Mouse (Mus musculus): ENCODE results near the gene Sbno2. TPM values are rescaled to one million over a fixed set of nuclear protein-coding genes. Genes with fewer than 3 reads are reported as not detected.

Gene Sbno2
- polyA plus RNA-seq, 1 experiment = 25.4 TPM

DNA sequence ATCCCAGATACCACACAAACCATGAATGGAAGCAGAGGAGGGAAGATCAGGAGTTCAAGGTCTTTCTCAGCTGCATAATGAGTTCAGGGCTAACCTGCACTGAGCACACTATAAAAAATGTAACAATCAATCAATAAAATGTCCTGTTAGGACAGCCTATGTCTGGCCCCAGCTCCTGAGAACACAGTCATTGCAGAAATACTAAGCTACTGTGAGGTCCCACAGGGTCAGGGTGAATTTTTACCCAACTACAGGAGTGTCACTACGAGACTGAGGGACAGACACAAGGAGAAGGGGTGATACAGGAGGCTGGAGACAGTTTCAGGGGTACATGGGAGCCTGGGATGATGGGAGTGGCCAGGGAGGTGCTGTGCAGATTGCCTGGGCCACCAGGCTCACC, 27.0 kb downstream of the Sbno2 start:
- no peak overlapping the region for H3K4me3 ChIP-seq (replicated peaks; ENCODE audit: insufficient read depth, low read depth, low read length)
- H3K27me3 ChIP-seq (ENCODE audit: control insufficient read depth, insufficient read depth, low read length) = no peaks in the 10 kb centered on the region
- no peak for DNase-seq
- no peak overlapping the region for H3K27ac ChIP-seq (ENCODE audit: insufficient read depth, low read length)
- peaks cover 12% of the 10 kb centered on the region for H3K4me1 ChIP-seq (ENCODE audit: control insufficient read depth, insufficient read depth, low read length)
- 96% methylated on average over 1 of the region's 1 CpGs for WGBS
- TF ChIP-seq POLR2A (IDR thresholded peaks at IDR 0.05; ENCODE audit: borderline replicate concordance, insufficient read depth, low read length) (no peak), CTCF (IDR thresholded peaks at IDR 0.05; ENCODE audit: borderline replicate concordance, insufficient read depth, low read depth, low read length) (no peak)

DNA sequence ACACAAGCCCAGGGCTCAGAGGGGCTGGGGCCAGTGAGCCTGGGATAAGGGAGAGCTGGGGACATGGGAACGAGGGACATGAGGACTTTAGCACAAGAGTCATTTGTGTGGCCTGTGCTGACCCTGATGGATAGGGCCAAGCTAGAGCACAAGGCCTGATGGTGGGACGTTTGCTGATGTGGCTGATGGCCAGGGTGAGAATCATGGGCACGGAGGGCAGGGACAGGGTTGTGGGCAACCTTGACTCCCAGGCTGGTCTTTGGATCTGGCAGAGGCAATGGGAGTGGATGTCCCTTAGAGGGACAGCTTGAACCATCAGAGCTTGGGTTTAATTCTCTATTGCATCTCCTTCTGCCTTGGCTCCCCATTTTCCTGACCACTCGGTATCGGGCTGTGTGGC, 28.1 kb downstream of the Sbno2 start:
- H3K4me3 ChIP-seq (replicated peaks; ENCODE audit: insufficient read depth, low read depth, low read length) = no peak overlapping the region
- 92% methylated on average over 5 of the region's 5 CpGs for whole genome bisulfite sequencing

DNA sequence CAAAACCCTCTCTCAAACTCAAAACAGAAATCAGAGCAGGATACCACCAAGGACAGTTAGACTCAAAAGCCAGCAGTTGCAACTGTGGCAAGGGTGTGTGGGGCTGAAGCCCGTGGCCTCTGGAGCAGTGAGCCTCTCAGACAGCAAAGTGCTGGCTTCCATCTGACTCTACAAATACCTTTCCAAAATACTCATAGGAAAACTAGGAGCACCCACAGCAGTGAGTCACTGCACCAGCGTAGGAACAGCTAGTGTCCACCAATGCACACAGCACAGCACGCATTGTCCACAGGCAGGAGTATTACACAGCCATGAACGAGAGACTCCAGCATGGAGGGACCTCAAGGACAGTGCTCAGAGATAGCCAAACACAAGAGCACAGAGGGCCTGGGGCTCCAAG, 29.0 kb downstream of the Sbno2 start:
- 97% methylated on average over 4 of the region's 4 CpGs for WGBS
- peaks cover 23% of the 10 kb centered on the region for H3K4me1 ChIP-seq (ENCODE audit: control insufficient read depth, insufficient read depth, low read length)
- TF ChIP-seq POLR2A (IDR thresholded peaks at IDR 0.05; ENCODE audit: borderline replicate concordance, insufficient read depth, low read length) (no peak), CTCF (IDR thresholded peaks at IDR 0.05; ENCODE audit: borderline replicate concordance, insufficient read depth, low read depth, low read length) (no peak)
- no peak overlapping the region for H3K27ac ChIP-seq (ENCODE audit: insufficient read depth, low read length)
- H3K27me3 ChIP-seq (ENCODE audit: control insufficient read depth, insufficient read depth, low read length) = no peaks in the 10 kb centered on the region
- no peak for DNase-seq
- H3K4me3 ChIP-seq (replicated peaks; ENCODE audit: insufficient read depth, low read depth, low read length) = no peak overlapping the region

More for the DNA sequence above, 28.1 kb downstream of the Sbno2 start:
- TF ChIP-seq CTCF (IDR thresholded peaks at IDR 0.05; ENCODE audit: borderline replicate concordance, insufficient read depth, low read depth, low read length) (no peak), POLR2A (IDR thresholded peaks at IDR 0.05; ENCODE audit: borderline replicate concordance, insufficient read depth, low read length) (no peak)
- no peak overlapping the region for H3K27ac ChIP-seq (ENCODE audit: insufficient read depth, low read length)
- DNase-seq = no peak
- no peaks in the 10 kb centered on the region for H3K27me3 ChIP-seq (ENCODE audit: control insufficient read depth, insufficient read depth, low read length)
- H3K4me1 ChIP-seq (ENCODE audit: control insufficient read depth, insufficient read depth, low read length) = peaks cover 14% of the 10 kb centered on the region

DNA sequence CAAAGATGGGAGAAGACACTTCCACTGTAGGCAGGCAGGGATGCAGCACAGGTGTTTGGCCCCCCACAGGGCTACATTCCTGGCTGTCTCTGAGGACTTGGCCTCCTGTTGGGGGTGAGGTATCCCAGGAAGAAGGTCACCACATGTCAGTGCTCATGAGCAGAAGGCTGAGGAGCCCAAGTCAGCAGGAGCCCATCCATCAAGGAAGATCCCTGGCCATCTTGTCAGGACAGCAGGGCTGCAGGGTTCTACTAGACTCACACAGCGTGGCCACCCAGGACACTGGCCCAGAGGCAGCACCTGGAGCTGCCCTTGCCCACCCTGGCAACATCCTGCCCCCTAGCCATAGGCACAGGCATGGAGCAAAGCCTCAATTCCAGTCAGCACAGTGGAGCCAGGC, 29.4 kb downstream of the Sbno2 start:
- Histone ChIP-seq H3K27me3 (ENCODE audit: control insufficient read depth, insufficient read depth, low read length) (no peaks in the 10 kb centered on the region), H3K27ac (ENCODE audit: insufficient read depth, low read length) (no peak overlapping the region), H3K4me3 (replicated peaks; ENCODE audit: insufficient read depth, low read depth, low read length) (no peak overlapping the region), H3K4me1 (ENCODE audit: control insufficient read depth, insufficient read depth, low read length) (peaks cover 28% of the 10 kb centered on the region)
- no peak for TF ChIP-seq POLR2A (IDR thresholded peaks at IDR 0.05; ENCODE audit: borderline replicate concordance, insufficient read depth, low read length)
- no peak for TF ChIP-seq CTCF (IDR thresholded peaks at IDR 0.05; ENCODE audit: borderline replicate concordance, insufficient read depth, low read depth, low read length)
- no peak for DNase-seq
- WGBS = 55% methylated on average over 1 of the region's 1 CpGs

DNA sequence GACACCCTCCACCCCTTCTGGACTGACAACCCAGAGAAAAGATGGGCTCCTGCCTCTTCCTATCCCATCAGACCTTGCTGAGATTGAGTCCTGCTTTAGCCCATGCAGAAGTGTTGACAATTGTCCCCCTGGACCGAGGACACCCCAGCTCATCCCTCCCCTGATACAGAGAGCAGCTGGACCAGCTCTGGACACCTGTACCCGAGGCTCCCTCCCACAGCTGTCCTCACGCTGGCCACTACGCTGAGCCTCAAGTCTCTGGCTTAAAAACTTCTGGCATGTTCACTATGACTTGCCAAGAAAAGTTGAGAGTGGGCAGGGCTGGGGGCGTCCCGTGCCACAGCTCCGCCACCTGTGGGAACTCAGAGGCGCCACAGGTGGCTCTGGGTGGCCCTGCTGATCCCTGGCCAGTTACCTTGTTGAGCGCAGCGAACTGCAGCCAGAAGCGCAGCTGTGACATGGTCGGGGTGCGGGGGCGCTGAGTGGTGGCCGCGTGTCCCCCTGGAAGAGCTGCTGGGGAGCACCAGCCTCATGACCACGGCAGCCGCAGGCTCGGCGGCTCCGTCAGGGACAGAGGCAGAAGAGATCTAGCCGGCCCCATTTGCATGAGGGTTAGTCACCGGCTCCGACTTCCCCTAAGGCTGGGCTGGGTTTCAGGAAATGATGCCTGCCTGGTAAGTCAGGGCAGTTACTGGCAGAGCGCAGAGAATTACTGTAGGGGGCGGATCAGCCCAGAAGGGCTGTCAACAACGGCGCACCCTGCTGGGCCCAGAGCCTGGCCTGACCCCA, 30.4 kb downstream of the Sbno2 start:
- DNase-seq = peak; percentile 55 to 70
- WGBS = 10% methylated on average over 28 of the region's 28 CpGs
- H3K4me1 ChIP-seq (ENCODE audit: control insufficient read depth, insufficient read depth, low read length) = peaks cover 37% of the 10 kb centered on the region
- peak overlapping the region; percentile 16 for H3K4me3 ChIP-seq (replicated peaks; ENCODE audit: insufficient read depth, low read depth, low read length)
- TF ChIP-seq CTCF (IDR thresholded peaks at IDR 0.05; ENCODE audit: borderline replicate concordance, insufficient read depth, low read depth, low read length) (no peak), POLR2A (IDR thresholded peaks at IDR 0.05; ENCODE audit: borderline replicate concordance, insufficient read depth, low read length) (no peak)
- no peaks in the 10 kb centered on the region for H3K27me3 ChIP-seq (ENCODE audit: control insufficient read depth, insufficient read depth, low read length)
- peak overlapping the region; percentile 41; the same call in 1 of the 2 replicates for H3K27ac ChIP-seq (ENCODE audit: insufficient read depth, low read length)

DNA sequence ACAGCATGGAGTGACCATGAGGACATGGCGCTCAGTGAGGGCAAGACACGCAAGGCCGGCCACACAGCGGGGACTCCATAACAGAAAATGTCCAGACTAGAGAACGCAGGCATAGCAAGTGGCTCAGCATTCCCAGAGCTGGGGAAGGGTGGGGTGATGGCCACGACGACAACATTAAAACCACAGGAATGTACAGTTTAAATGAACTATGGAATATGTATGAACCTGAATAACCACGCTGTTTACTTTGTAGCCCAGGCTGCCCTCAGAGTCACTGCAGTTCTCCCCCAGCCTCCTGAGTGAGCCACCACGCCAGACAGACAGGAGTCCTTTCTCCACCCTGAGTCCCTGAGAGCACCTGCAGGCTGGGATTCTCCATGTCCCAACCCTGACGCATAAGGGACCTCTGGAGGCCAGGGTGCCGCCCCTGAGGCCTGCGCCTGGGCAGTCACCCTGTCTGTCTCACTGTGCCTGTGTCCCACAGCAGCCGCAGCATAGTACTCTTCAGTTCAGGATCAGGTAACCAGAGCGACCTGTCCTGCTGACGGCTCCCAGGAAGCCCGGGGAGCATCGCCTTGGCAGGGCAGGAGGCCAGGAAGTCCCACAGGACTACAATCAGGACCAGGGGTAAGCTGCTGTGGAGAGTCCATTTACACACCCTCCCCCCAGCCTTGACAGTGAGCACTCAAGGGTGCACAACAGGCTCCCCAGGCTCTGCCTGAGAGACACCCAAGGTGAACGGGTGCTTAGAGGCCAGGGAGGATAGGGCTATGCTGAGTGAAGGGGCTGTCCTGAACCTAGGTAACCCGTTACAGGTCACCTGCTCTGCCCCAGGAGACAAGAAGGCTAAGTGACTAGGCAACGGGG, 32.5 kb downstream of the Sbno2 start:
- no peak for TF ChIP-seq CTCF (IDR thresholded peaks at IDR 0.05; ENCODE audit: borderline replicate concordance, insufficient read depth, low read depth, low read length)
- no peak for TF ChIP-seq POLR2A (IDR thresholded peaks at IDR 0.05; ENCODE audit: borderline replicate concordance, insufficient read depth, low read length)
- peaks cover 47% of the 10 kb centered on the region for H3K4me1 ChIP-seq (ENCODE audit: control insufficient read depth, insufficient read depth, low read length)
- H3K27ac ChIP-seq (ENCODE audit: insufficient read depth, low read length) = no peak overlapping the region
- DNase-seq = no peak
- no peak overlapping the region for H3K4me3 ChIP-seq (replicated peaks; ENCODE audit: insufficient read depth, low read depth, low read length)
- no peaks in the 10 kb centered on the region for H3K27me3 ChIP-seq (ENCODE audit: control insufficient read depth, insufficient read depth, low read length)
- 84% methylated on average over 20 of the region's 20 CpGs for WGBS

DNA sequence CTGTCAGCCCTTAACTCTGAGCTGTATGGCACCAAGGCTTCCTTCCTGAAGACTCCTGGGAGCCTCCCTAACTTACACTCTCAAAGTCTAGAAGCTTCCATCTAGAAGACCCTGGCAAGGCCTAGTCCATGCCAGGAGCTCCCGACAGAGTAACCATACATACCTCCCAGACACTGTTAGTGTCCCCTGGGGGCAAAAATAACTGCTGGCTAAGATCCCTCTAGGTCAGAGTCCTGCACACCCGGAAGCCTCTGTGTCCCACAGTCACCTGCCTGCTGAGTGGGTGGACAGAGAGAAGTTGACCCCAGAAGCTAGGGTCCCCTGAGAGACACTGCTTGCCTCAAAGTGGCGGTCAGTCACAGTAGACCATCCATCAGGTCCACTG, 33.9 kb downstream of the Sbno2 start:
- no peaks in the 10 kb centered on the region for H3K27me3 ChIP-seq (ENCODE audit: control insufficient read depth, insufficient read depth, low read length)
- peak overlapping the region; percentile 78 for H3K27ac ChIP-seq (ENCODE audit: insufficient read depth, low read length)
- H3K4me1 ChIP-seq (ENCODE audit: control insufficient read depth, insufficient read depth, low read length) = peaks cover 47% of the 10 kb centered on the region
- 36% methylated on average over 3 of the region's 3 CpGs for WGBS
- no peak for DNase-seq
- TF ChIP-seq POLR2A (IDR thresholded peaks at IDR 0.05; ENCODE audit: borderline replicate concordance, insufficient read depth, low read length) (no peak), CTCF (IDR thresholded peaks at IDR 0.05; ENCODE audit: borderline replicate concordance, insufficient read depth, low read depth, low read length) (no peak)
- no peak overlapping the region for H3K4me3 ChIP-seq (replicated peaks; ENCODE audit: insufficient read depth, low read depth, low read length)
